Mouse (Mus musculus) heart, embryonic 11.5 days (tissue): ENCODE results near the gene Olfr169. TPM values are rescaled to one million over a fixed set of nuclear protein-coding genes. Genes with fewer than 3 reads are reported as not detected.
"Not testable (repeated sequence)": the region's sequence is repeated elsewhere in the genome, so short reads cannot be mapped to it uniquely, and the experiment has no call there.

ENCODE experiments used
- ATAC-seq: fragments of 200-750 bp; cut with Nextera tagmentation; replicated peaks from 2 replicates; pipeline ENCODE4 v1.8.0; 2017; ENCODE audit warnings: moderate library complexity; ENCODE audit not compliant: insufficient number of reproducible peaks, low FRiP score, low TSS enrichment
- H3K27ac ChIP-seq: fragments of 300-500 bp; sonication (generic); 2 replicates; pipeline ENCODE4 v1.5.1; 2014; ENCODE audit warnings: mild to moderate bottlenecking, low read depth, low read length
- H3K27me3 ChIP-seq: fragments of 300-500 bp; sonication (generic); 2 replicates; pipeline ENCODE4 v1.6.1; 2014; ENCODE audit warnings: mild to moderate bottlenecking, low read length, mixed read lengths; ENCODE audit not compliant: control insufficient read depth, insufficient read depth
- H3K36me3 ChIP-seq: fragments of 300-500 bp; sonication (generic); 2 replicates; pipeline ENCODE4 v1.6.1; 2014; ENCODE audit warnings: mild to moderate bottlenecking, low read length, moderate library complexity, mixed read lengths; ENCODE audit not compliant: control insufficient read depth, insufficient read depth
- H3K4me1 ChIP-seq: fragments of 300-500 bp; sonication (generic); 2 replicates; pipeline ENCODE4 v1.6.1; 2014; ENCODE audit warnings: low read length; ENCODE audit not compliant: control insufficient read depth, insufficient read depth
- H3K4me2 ChIP-seq: fragments of 300-500 bp; sonication (generic); 2 replicates; pipeline ENCODE4 v1.6.1; 2014; ENCODE audit warnings: mild to moderate bottlenecking, moderate library complexity
- H3K4me3 ChIP-seq: fragments of 300-500 bp; sonication (generic); 2 replicates; pipeline ENCODE4 v1.5.1; 2014; ENCODE audit warnings: low read depth, low read length
- H3K9ac ChIP-seq: fragments of 300-500 bp; sonication (generic); 2 replicates; pipeline ENCODE4 v1.6.1; 2014; ENCODE audit warnings: mild to moderate bottlenecking, low read depth, low read length, moderate library complexity
- H3K9me3 ChIP-seq: fragments of 300-500 bp; sonication (generic); replicated peaks from 2 replicates; pipeline ENCODE4 v1.6.1; 2016; ENCODE audit warnings: low read length; ENCODE audit not compliant: control insufficient read depth
- WGBS: fragments of 180-500 bp; shearing (Covaris S2); extraction: QIAGEN DNeasy Blood & Tissue Kit; methylation state at CpG from one replicate; pipeline ENCODE4 v1.1.7; 2014; ENCODE audit not compliant: insufficient replicate concordance; 5-methylcytosine and 5-hydroxymethylcytosine counted together
- polyA plus RNA-seq: library from polyadenylated mRNA; unstranded; fragments of >200 nt; fragmentation: Nextera tagmentation; extraction: Ambion mirVana; gene quantifications from 2 replicates; pipeline ENCODE4 v1.2.1, GENCODE M21; 2014

The Olfr169 gene
- polyA plus RNA-seq = not detected in 2 replicates

DNA sequence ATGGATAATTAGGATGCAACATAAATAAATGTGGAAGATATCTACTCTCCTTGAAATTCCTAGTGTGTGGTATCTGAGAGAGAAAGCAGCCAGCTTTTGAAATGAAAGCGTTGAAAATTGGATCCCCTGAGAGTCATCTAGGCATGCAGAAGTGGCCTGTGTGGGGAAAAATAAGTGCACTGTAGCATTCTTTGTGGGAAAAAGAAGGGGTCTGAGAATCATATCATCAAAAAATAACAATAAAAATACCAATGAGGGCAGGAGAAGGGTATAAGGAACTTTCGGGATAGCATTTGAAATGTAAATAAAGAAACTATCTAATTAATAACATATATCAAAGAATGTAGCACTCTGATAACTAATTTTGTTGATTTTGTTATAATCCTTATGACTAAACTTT is at the start of gene Olfr169:
Gene Olfr169, minus strand, starts transcription at position 101 of the 400 bp plus-strand sequence.
- H3K36me3 ChIP-seq, H3K4me2 ChIP-seq, H3K9ac ChIP-seq, H3K9me3 ChIP-seq, ATAC-seq, H3K4me1 ChIP-seq, H3K4me3 ChIP-seq, H3K27ac ChIP-seq, H3K27me3 ChIP-seq: not testable (repeated sequence)
- 85% methylated on average over 2 of the region's 2 CpGs for WGBS

DNA sequence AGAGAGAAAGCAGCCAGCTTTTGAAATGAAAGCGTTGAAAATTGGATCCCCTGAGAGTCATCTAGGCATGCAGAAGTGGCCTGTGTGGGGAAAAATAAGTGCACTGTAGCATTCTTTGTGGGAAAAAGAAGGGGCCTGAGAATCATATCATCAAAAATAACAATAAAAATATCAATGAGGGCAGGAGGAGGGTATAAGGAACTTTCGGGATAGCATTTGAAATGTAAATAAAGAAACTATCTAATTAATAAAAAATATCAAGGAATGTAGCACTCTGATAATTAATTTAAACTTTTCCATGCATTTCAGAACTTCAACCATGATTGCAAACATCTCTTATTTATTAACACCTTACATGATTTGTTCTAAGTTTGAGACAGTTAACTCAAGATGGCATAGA is 40.2 kb upstream of the Olfr169 start, which contains the start of gene Olfr170:
Gene Olfr170, minus strand, starts transcription at position 101 of the 400 bp plus-strand sequence.
- not testable (repeated sequence) for H3K9me3 ChIP-seq, H3K9ac ChIP-seq, H3K27ac ChIP-seq, H3K4me3 ChIP-seq, H3K36me3 ChIP-seq, ATAC-seq, H3K27me3 ChIP-seq, H3K4me1 ChIP-seq, H3K4me2 ChIP-seq
- WGBS = 77% methylated on average over 2 of the region's 2 CpGs

DNA sequence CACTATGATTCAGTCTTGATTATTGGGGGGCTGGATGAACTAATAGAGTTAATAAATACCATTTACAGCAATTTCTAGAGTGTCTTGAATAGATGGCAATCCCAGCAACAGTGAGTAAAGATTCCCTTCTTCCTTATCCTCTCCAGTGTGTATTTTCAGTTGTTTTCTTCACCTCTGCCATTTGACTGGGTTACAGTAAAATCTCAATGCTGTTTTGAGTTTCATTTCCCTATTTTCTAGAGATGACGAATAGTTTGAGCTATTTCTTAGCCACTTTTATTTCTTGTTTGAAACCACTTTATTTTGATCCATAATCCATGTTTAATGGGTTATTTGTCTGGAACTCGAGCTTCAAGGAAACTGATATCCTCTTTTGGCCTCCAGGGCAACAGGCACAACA is 31.6 kb upstream of the Olfr169 start:
- H3K4me2 ChIP-seq = no peak overlapping the region
- no peaks in the 10 kb centered on the region for H3K27me3 ChIP-seq
- H3K27ac ChIP-seq = no peak overlapping the region
- H3K4me3 ChIP-seq = no peak overlapping the region
- WGBS = 54% methylated on average over 2 of the region's 2 CpGs
- H3K36me3 ChIP-seq = no peaks in the 10 kb centered on the region
- H3K9me3 ChIP-seq = no peaks in the 10 kb centered on the region
- no peaks in the 10 kb centered on the region for H3K4me1 ChIP-seq
- no peak for ATAC-seq
- H3K9ac ChIP-seq = no peak overlapping the region

GRCm38 (mm10) chr16:19553429-19553828 is 18.2 kb downstream of the Olfr169 start:
- not testable (repeated sequence) for H3K4me3 ChIP-seq, H3K27ac ChIP-seq, H3K9ac ChIP-seq, H3K4me2 ChIP-seq, H3K4me1 ChIP-seq, ATAC-seq, H3K9me3 ChIP-seq, H3K36me3 ChIP-seq, H3K27me3 ChIP-seq
- 81% methylated on average over 7 of the region's 7 CpGs for WGBS

DNA sequence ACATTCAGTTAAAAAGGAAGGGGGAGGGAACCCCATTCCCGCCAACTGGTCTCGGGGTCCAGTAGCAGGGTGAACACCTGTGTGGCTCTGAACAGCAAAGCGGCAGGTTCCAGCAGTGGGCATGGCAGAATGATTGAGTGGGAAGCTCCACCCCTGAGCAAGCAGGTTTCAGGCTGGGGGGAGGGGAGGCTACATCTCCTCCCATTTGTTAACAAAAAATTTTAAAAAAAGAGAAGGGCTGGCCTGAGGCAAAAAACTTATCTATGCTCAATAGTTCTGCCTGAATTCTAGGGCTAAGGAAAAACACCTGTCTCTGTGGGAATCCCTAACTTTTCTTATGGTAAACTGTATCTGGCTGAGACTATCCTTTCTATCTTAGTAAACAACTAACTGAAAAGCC is 19.4 kb downstream of the Olfr169 start:
- H3K27me3 ChIP-seq, H3K4me2 ChIP-seq, ATAC-seq, H3K4me1 ChIP-seq, H3K9ac ChIP-seq, H3K9me3 ChIP-seq, H3K36me3 ChIP-seq, H3K27ac ChIP-seq, H3K4me3 ChIP-seq: not testable (repeated sequence)
- 84% methylated on average over 3 of the region's 3 CpGs for WGBS

GRCm38 (mm10) chr16:19535455-19535854 is 36.2 kb downstream of the Olfr169 start, which contains the start of gene Olfr168:
Gene Olfr168 (minus strand): TSS chr16:19535555.
- no peak within 1 kb of the TSS for H3K4me3 ChIP-seq
- no peak for ATAC-seq
- no peaks in the 10 kb centered on the region for H3K27me3 ChIP-seq
- H3K9me3 ChIP-seq = no peaks in the 10 kb centered on the region
- H3K4me2 ChIP-seq = no peak within 1 kb of the TSS
- no peaks in the 10 kb centered on the region for H3K4me1 ChIP-seq
- H3K9ac ChIP-seq = no peak within 1 kb of the TSS
- H3K36me3 ChIP-seq = no peaks in the 10 kb centered on the region
- no peak within 1 kb of the TSS for H3K27ac ChIP-seq

GRCm38 (mm10) chr16:19522166-19522565 is 49.4 kb downstream of the Olfr169 start, which contains the start of gene Olfr167:
Gene Olfr167 (minus strand): TSS chr16:19522266.
- 72% methylated on average over 2 of the region's 2 CpGs for WGBS
- no peaks in the 10 kb centered on the region for H3K36me3 ChIP-seq
- ATAC-seq = no peak

More at GRCm38 (mm10) chr16:19522166-19522565, 49.4 kb downstream of the Olfr169 start, which contains the start of gene Olfr167:
- no peak within 1 kb of the TSS for H3K27ac ChIP-seq
- H3K4me2 ChIP-seq = no peak within 1 kb of the TSS
- no peaks in the 10 kb centered on the region for H3K9me3 ChIP-seq
- H3K27me3 ChIP-seq = no peaks in the 10 kb centered on the region
- no peak within 1 kb of the TSS for H3K4me3 ChIP-seq
- no peaks in the 10 kb centered on the region for H3K4me1 ChIP-seq
- H3K9ac ChIP-seq = no peak within 1 kb of the TSS

Other genes with a start within 250 kb of the Olfr169 start
- not detected in 2 replicates for gene Olfr165, start 148.7 kb downstream of the Olfr169 start, polyA plus RNA-seq
- not detected in 2 replicates for gene Olfr166, start 88.1 kb downstream of the Olfr169 start, polyA plus RNA-seq
- not detected in 2 replicates for gene Olfr167, start 49.5 kb downstream of the Olfr169 start, polyA plus RNA-seq
- not detected in 2 replicates for gene Olfr168, start 36.3 kb downstream of the Olfr169 start, polyA plus RNA-seq
- gene Olfr170, start 40.1 kb upstream of the Olfr169 start, polyA plus RNA-seq = not detected in 2 replicates
- not detected in 2 replicates for gene Olfr171, start 58.1 kb upstream of the Olfr169 start, polyA plus RNA-seq
- gene Lamp3, start 134.6 kb upstream of the Olfr169 start, polyA plus RNA-seq = 0.06 and 0.09 TPM in 2 replicates
- 22.4 and 28.7 TPM in 2 replicates for gene B3gnt5, start 188.4 kb upstream of the Olfr169 start, polyA plus RNA-seq